Mouse (Mus musculus) telencephalon, adult 2 months (tissue): ENCODE measurements around the gene Dlgap1.

Source experiments
- DNase-seq: peaks from one replicate; pipeline ENCODE4 v3.0.0-alpha.2; 2011; ENCODE audit warnings: low read depth, low spot score

Dlgap1 gene

DNA sequence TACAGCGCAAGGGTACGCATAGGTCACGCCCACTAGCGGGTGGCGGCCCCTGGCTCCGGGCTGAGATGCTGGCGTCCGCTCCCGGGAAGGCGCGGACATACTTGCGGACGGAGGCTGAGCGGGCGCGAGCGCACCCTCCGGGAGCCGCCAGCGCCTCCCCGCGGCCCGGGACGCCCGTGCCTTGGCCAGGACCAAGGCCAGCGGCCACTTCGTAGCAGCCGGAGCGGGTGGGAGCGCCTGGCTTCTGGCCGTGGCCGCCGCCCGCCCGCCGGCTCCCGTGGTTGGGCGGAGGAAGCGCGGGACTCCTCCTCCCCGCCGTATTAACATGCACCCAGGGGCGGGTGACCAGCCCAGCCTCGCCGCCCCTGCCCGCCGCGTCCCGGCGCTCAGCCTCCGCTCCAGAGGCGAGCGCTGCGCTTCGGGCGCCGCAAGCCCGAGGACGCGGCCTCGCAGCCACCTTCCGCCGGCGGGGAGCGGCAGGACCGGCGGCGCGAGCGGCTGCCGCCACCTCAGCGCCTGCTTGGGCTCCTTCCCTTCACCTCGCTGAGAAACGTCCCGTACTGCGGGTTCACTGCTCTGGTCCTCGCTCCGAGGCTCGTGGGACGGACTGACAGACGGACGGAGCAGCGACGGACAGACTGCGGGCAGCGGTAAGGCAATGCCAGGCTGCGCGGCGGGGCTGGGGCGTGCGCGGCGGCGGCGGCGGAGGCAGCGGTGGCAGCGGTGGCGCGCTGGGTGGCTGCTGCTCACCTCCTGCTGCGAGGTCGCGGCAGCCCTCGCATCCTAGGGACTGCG, at the start of gene Dlgap1:
Gene Dlgap1 (plus strand): TSS at position 53 of the 795 bp plus-strand sequence.
- no peak for DNase-seq

DNA sequence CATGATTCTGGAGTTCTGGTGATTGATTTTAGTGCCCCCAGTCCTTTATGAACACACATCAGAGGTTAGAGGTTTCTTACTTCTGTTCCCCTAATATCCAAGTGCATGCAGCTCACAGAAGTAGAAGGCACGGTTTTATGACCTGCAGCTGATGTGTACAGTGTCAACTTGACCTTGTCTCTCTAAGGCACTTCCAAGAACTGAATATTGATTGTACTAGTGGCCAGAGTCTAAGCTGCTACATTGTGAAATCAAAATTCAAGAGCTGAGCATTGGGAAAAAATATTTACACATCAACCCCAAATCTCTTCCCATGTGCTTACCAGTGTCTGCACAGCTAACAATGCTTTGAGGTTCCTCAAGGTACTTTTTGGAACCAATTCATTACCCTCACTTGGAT, 13.9 kb upstream of the Dlgap1 start:
- no peak for DNase-seq

DNA sequence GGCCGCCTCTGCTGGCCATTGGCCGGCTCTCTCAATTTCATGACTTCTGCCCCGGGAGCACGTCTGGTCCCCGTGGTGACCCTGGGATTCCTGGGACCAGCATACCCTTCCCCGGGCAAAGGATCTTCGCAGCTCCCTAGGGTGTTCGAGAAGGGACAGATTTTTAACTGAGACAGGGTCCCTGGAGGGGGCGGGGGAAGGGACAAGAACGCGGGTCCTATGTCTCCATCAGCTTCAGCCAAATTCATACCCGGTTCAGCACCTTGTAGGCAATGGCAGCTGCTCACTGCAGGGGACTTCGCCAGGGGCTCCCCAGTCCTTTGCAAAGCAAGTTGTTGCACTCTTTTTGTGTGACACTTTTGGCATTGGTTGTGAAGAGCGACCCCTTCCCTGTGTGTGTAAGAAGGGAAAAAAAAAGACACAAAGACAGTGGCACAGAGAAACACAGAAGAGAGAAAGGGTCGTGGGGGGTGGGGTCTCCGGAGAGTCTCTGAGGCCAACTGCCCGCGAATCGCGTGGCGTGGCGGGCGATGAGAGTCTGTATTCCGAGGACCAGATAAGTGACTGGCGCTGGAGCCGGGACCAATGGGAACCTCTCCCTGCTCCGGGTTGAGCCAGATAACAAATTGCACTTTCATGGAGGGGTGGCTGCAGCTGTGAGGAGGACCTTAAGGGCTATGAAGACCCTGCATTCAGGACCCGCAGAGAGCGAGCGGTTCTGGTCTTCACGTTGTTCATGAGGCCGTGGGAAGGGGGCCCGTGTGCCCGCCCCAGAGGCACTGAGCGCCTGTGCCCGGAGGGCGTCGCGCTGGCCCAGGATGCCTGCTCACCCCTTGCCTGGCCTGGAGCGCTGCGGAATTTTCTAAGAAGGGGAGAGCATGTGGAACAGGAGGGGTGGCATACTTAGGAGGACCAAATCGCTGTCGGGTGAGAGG, 1.2 kb downstream of the Dlgap1 start:
- no peak for DNase-seq

DNA sequence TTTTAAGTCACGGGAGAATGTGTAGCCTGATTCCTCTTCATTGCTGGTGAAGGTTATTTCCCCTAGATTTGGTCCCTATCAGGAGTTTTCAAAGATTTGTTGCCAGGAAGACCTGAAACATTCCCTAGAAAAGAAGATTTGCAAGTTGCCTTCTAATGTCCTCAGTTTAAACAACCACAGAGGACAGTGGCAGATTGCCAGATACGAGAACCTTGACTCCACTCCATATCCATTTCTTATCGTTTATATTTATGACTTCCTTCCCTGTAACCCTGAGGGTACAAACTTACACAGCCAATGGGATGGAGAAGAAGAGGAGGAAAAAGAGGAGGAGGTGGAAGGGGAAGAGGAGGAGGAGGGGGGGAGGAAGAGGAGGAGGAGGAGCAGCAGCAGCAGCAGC, 4.2 kb downstream of the Dlgap1 start:
- DNase-seq, result no peak

DNA sequence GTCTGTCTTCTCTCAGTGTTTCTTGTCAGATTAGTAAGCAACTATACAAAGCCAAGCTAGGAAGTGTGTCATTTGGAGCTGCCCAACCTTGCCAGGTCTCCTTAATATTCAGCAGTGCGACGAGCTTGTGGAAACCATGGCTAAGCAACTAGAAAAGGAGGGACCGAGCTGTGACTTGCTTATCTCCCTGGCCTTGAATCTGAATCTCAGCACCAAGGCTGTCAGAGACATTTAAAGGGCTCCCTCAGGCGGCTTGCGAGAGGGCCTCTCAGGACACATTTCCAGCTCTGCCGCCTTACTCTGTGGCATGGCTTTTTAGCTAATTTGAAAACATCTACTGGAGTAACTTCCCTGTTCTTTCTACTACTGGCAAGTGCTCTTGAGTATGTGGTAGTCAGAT, 5.1 kb downstream of the Dlgap1 start:
- no peak for DNase-seq

DNA sequence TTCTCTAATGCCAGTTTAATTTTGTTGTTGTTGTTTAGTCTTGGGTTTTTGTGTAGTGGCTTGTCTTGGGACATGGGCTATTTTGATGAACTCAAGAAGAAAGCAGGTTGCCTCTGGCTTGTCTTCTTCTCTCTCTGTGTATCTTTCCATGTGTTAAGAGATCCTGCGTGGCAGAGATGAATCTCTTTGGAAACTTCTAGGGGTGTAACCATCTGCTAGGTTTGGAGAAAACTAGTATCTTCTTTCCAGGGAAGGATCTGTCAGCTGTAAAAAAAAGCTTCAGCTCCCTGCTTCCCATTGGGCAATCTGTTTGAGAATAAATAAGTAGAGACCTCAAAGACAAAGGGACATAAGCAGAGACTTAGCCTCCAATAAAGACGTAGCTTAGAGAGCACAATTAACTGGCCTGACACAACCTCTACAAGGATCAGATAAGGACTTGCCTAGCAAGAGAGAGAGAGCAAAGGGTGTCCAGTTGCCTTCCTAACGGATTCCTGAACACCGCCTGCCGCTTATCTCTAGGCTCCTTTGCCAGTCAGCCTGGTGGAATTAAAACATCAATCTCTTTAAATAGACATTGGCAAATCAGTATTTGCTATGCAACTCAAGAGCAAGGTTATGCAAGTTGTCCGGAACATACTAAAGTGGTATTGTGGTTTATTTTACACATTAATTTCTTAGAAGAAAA, 13.5 kb downstream of the Dlgap1 start:
- DNase-seq, result no peak

DNA sequence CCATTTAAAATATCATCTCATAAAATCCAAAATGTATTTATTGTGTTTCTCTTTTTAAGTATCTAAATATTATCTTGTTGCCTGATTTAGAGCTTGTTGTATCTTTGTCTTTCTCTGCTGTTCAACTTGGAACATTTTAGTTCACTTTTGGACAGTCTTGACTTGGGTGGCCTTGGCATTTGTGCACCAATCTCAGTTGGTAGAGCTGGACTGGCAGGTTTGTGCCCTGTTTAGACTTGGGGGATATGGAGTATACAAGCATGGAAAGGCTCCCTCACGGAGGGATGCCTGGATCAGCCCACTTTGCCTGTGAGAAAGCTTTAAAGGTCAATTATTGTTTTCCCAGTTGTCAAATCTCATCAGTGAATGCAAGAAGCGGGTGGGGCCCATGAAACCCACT, 27.5 kb downstream of the Dlgap1 start:
- no peak for DNase-seq

DNA sequence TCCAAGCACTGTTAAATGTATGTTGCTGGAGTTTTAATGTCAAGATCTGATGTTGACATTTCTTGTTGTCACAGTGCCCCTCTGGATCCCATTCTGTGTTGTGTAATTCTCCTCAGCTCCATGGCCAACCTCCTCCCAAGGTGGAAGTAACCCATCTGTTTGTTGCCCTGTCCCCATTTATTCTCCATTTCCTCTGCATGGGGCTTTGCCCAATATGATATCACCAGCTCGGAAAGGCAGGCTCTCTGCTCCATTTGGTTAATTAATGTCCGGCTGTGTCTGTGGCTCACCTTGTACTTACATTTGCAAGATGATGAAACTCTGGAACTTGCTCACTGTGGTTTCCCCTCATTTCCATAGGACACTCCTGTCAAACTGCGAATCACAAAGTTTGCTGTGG, 33.2 kb downstream of the Dlgap1 start:
- no peak for DNase-seq

DNA sequence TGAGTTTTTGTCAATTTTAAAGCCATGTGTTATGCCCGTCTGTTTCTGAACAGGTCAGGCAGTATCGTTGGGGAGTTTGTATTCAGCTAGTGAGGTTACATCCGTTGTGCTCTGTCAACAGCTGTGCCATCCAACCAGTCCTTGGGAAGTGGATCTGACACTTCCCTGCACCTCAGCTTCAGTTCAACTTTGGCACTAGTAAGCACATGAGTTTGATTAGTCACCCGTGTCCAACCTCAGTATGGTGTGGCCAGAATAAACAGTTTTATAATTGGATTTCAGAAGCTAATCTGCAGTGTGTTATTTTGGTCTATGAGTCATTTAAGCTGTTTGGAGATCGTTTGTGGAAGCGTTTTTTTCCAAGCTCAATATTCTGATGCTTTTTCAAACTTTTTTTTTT, 35.8 kb downstream of the Dlgap1 start:
- no peak for DNase-seq

DNA sequence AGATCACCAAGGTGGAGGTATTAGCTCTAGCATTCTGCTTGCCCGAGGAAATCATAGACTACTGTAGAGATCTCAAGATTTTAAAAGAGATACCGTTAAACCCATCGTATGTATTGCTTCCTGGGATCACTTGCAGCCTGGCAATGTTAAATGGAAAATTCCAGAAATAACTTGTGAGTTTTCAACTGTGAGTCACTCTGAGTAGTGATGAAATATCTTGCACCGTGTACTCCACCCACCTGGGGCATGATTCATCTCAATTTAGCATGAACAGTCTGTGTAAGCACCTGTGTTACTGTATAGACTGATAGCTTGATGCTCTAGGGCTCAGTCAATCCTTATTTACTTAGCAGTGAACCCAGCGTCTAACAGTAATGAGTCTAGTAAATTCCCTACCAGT, 38.7 kb downstream of the Dlgap1 start:
- peak; percentile 63 for DNase-seq

DNA sequence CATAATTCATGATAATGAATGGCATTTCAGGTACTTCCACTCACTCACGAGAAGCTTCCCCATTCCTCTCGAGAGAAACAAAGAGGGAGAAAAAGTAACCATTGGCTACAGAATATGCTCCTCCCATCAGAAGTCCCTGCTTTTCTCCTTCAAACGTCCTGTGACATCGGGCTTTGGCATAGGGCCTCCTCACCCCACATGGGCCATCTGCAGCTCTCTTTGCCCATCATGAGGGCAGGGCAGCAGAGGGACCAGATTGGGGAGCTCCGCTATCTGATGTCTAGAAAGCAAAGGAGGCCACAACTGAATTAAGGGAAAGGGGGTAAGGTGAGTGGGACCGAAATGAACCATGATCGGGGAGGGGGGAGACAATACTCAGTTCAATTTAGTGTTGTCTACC, 47.6 kb downstream of the Dlgap1 start:
- no peak for DNase-seq

DNA sequence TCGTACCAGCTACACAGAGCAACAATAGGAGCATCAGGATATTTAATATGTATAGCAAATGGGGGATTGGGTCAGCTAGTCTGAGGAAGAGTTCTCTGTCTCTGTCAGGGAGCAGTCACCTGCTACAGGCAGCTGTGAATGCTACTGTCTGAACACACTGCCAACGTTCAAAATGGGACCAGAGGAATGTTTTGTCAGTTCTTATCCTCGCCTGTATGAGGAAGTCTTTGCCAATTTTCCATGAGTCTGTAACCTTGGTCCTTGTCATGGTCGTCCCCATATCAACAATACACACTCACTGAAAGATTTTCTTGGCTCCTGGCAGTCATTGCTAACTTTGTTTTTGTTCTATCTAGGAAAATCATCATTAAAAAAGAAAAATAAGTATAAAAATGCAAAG, 51.5 kb downstream of the Dlgap1 start:
- no peak for DNase-seq

DNA sequence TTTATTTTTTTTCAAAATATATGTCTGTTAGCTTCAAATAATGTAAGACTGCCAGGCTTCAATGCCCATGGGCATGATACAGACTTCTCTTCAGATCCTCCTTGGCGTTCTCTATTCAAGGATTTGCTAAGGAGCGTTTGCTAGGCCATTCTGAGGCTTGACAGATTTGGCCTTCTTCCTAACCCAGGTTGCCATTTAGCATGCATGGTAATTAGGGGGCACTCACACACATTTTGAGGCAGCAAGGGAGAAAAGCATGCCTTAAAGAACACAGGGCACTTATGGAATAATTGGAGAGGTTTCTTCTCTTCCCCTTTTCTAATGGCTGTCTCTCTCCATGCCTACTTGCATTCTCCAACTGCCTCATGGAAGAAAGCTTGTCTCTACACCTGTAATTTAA, 53.7 kb downstream of the Dlgap1 start:
- DNase-seq, result no peak

DNA sequence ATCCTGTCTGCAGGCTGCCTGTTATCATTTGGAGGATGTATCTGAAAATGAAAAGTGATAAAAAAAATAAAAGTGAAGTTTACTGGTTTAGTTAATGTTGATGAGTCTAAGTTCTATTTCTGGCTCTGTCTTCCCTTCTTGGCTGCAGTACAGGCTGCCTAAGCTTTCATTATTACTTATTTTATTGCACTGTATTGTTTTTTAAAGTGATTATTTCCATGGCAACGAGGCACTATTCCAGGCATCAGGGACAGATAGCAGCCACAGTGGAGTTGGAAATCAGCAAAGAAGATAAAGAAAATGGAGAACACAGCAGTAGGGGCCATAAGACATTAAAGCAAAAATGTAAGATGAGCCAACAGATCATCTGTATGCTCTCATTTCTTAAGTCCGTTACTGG, 66.0 kb downstream of the Dlgap1 start:
- DNase-seq, result peak; percentile 55

DNA sequence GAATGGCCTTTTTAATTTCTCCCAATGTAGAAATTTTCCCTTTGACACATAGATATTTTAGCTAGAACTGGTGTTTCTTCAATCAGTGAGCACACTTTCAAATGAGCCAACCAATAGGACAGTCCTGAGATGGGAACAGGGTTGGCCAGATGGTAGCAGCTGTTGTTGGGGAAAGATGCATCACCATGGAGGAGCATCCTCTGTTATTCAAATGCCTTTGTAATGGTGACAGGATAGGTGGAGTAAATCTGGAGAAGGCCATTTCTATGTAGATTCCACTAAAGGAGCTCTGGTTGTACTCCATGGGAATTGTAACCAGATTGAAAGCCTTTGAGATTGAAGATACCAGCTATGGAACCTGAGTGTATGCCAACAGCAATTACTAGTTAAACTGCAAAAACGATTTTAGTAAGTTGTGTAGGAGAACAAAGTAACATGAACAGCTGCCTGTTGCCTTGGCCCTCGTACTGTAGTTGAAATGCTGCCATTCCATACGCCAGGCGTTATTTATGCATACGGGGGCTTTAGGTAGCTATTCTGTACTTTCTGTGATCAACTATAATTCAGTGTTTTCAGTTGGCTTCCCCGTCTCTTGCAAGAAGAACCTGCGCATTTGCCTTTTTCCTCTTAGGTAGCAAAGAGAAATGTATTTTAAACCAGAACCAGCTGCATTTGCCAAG, 72.0 kb downstream of the Dlgap1 start:
- DNase-seq, result peak; percentile 58

DNA sequence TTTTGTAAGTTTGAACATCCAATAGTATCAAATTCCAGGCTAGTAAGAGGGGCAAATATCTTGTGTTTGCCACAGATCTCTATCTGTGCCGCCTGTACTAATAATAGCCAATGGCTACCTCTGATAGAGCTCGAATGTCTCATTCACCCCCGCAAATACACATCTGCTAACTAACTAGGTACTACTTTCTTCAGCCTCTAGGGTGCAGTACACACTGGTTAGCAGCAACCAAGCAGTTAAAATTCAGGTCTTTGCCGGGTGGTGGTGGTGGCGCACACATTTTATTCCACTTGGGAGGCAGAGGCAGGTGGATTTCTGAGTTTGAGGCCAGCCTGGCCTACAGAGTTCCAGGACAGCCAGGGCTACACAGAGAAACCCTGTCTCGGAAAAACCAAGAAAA, 99.4 kb downstream of the Dlgap1 start:
- no peak for DNase-seq

DNA sequence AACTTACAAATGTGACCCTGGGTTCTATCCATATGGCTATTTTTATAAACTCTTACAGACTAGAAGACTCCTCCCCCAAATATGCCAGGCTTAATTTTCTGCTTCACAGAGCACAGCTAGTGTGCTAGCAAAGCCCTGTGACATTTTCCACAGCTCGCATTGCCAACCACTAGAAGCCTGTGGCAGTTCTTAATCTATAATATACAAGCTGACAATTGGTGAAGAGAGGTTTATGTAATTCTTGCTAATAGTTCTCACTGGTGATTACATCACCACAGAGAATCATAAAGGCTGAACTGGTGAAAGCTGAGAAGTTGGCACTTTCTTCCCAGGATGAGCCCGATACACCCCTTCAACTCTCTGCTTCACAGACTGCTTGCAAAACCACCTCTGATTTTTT, 103.2 kb downstream of the Dlgap1 start:
- DNase-seq, result peak; percentile 28

DNA sequence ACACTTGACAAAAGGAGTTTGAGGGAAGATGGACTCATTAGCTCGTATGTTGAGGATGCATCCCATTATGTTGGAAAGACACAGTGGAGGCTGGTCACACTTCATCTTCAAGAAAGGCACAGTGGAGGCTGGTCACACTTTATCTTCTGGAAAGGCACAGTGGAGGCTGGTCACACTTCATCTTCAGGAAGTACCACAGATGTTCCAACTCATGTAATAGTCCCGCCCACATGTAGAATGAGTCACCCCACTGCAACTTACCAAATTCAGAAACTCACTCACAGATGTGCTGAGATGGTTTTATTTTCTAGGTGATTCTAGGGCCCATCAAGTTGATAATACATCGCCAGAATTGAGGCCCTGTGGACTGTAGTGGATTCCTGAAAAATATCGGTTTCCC, 119.3 kb downstream of the Dlgap1 start:
- peak; percentile 27 for DNase-seq

DNA sequence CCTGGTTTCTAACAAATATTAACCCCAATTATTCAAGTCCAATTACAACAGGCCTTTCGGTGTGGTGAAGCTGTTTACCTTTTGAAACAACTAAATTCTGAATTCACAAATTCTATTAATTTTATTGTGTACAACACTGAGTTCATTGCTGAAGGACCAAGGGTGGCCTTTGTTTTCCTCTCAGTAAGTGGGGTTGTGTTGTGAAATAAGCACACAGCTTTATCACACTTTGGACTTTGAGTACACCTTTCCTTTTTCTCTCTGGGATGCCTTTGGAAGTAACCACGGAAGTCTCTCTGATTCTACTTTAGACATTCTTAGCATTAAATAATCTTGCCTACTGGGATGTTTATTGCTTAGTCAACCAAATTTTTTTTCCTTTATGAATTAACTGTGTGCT, 121.9 kb downstream of the Dlgap1 start:
- no peak for DNase-seq

DNA sequence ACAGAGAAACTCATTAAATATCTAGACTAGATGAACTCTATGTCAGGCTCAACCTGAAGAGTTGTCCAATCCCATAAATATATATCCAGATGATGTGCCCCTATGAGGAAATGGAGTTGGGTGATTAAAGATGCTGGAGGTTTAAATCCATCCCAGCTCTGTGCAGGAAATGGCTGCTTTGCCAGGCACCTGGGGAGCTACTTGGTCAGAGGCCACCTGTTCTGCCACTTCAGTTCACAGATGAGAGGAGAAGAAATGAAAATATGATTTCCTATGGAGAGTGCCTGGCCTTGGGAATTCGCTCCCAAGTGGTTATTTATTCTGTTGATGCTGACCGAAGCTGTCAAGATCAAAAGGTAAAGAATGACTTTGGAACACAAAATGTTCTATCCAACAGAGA, 160.3 kb downstream of the Dlgap1 start:
- DNase-seq, result no peak

DNA sequence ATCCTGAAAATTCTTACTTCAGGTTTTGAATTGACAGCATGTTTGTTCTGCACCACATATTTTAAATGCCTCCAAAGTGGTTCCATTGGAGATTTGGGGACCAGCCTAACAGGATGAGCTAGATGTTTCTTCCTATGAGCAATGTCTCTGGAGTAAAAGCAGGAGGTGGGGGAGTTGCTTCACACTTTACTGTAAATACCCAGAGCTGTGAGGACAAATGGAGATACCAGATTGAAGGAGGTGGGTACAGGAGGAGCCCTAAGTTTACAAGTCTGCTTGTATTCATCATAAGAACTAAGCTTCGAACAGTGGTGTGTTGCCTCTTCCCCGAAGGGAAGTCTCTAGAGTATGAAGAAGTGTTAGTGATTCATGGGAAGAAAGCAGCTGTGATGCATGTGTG, 201.0 kb downstream of the Dlgap1 start:
- DNase-seq, result peak; percentile 52
